Mouse (Mus musculus) bone marrow macrophage, adult 2 months (primary cell): ENCODE results near the gene Tmem120b.

Source experiments
- CTCF ChIP-seq: IDR thresholded peaks from 2 replicates; pipeline ENCODE4 v1.5.1; 2012; ENCODE audit warnings: low read depth, mild to moderate bottlenecking, low read length, moderate library complexity
- POLR2A ChIP-seq: IDR thresholded peaks from 2 replicates; pipeline ENCODE4 v1.6.1; 2012; ENCODE audit warnings: mild to moderate bottlenecking, low read depth, low read length, borderline replicate concordance

DNA sequence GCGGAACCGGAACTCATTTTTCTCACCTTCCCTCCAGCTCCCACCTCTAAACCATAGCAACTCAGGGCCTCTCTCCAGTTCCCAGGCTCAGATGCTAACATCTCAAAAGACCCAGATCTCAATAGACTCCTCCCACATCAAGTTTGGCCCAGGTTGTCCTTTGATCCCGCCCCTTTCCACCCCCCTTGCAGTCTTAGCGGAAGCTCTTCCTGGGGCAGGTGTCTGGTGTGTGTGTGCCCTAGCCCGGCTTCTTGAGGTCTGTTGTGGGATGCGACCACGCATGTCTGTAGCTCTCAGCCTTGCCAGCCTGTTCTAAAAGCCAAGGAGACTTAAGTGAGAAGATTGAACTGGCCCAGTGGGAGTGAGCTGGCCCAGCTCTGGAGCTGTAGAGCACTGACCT lies 82.4 kb downstream of the Tmem120b start:
- TF ChIP-seq CTCF = 0 out of 2 replicates have a peak, but pooled peaks have one; percentile 17
- TF ChIP-seq POLR2A = no peak
